Mouse (Mus musculus): ENCODE results near the gene B4galt1.
"Not testable (repeated sequence)": the region's sequence is repeated elsewhere in the genome, so short reads cannot be mapped to it uniquely, and the experiment has no call there.

The B4galt1 gene

DNA sequence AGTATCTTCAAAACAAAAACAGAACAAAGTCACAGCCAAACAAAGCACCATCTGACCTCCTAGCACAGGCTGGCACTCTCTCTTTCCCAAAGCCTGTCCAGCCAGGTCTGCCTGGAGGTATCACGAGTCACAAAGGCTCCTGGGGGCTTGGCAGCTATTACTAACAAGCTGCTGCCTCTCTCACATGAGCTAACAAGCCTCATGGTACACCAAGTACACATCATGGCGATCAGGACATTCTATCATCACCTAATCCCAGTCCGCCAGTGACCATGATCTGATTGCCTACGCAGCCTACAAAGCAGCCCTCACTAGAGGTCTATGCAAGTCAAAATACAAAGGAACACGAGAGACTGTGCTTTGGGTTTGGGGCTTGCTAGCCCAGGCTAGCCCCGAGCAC, 34.7 kb downstream of the B4galt1 start:
- no peak for DNase-seq (ENCODE audit: low spot score in 2 of 2)

DNA sequence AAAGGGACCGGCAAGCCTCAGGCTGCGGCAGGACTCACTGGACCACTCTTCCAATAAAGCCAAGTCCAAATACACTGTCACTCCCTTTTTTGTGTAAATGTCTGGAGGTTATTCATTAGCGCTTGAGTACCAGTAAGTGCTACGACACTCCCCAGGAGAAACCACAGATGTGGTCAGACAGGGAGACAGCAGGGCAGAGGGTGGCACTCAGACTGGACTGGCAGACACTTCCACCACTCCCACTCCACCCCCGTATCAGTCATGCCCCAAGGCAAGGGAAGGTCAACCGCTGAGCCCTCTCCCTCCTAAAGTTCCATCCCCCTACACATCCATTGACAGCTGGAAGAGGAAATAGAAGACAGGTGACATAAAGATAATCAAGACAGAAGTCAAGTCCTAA, 35.4 kb downstream of the B4galt1 start:
- DNase-seq (ENCODE audit: low spot score in 2 of 2): no peak

DNA sequence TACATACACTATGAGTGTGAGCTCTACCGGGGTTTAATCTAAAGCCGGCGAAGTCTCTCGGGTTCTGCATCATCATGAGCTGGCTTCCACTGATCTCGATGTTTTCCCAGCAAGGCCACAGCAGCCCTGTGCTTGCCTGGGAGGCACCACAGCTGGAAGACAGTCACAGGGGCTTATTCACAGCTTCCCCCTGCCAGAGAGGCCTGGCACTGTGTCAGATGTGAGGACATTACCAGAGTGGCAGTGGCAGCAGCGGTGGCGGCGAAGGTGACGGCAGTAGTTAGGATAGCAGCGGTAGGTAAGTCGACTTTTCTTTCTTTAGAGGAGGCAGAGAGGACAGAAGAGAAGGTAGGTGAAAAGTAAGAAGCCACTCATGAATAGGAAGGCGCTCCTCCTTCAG, 35.9 kb downstream of the B4galt1 start:
- no peak for DNase-seq (ENCODE audit: low spot score in 2 of 2)

DNA sequence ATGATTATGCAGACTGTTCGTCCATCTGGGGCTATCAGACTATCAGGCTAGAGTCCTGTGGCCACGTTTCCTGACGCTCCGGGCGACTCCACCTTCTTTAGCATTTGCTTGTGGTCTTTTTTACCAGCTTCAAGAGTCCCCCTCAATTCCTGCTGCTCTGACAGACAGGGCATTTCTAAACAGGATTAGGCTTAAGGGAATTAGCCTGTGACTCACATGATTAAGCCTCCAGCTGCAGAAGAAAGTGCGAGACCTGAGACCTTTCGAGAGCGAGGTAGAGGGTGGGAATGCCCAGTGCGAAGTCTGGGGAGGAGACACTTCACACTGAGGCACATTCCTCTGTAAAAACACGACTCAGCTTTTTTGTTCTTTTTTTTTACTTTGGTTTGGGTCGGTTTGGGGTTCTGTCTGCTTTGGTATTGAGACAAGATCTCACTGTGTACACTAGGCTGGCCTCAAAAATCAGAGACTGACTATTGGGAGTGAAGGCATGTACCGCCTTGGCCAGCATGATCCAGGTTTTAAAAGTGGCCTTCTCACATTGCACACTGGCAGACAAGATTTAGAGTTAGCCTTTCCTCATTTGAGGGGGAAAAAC, 37.9 kb downstream of the B4galt1 start:
- no peak for DNase-seq (ENCODE audit: low spot score in 2 of 2)

DNA sequence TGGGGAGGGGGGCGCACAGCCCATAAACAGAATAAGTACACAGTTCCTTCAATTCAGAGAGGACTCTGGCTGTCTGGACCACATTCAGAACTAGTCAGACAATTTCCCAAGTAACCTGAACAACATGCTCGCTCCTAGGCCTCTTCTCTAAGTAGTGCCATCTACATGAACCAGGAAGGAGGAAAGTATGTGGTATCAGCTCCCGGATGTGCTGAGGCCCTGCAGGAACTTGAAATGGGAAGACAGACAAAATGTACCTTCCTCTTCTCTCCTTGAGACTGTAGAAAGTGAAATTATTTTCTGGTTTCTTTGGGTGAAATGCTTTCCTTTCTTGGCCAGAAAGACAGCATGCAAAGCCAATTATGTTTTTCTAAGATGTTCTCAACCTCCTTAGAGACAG, 38.7 kb downstream of the B4galt1 start:
- no peak for DNase-seq (ENCODE audit: low spot score in 2 of 2)

DNA sequence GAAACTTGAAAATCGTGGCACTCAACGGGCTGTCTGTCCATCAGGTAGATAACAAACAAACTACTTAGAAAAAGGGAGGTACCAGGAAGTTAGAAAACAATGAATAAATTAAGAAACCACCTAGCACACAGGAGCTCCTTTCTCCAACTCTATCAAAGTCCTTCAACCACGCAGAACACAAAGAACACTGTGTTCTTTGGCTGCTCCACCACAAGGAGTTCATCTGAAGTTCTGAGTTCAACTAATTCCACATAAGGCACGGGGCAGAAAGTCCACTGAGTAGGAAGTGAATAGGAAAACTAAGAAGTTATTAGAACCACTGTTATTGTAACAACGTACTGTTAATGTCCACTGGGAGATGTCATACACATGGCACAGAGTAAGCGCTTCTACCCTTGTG, 39.4 kb downstream of the B4galt1 start:
- DNase-seq (ENCODE audit: low spot score in 2 of 2): no peak

DNA sequence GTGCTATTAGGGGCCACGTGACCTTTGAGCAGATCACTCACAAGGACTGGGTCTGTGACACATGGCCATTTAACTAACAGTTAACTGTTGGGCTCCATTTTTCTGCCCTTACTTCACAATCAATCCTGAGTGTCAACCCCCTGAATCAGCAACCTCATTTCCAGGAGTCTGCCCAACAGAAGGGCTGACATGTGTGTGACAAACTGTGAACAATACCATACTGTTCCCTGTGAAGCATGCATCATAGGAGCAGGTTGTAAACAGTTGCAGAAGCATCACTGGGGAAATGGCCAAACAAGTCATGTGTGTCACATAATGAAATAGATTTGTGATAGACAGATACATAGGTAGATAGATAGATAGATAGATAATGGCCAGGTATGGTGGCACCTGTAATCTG, 40.9 kb downstream of the B4galt1 start:
- no peak for DNase-seq (ENCODE audit: low spot score in 2 of 2)

DNA sequence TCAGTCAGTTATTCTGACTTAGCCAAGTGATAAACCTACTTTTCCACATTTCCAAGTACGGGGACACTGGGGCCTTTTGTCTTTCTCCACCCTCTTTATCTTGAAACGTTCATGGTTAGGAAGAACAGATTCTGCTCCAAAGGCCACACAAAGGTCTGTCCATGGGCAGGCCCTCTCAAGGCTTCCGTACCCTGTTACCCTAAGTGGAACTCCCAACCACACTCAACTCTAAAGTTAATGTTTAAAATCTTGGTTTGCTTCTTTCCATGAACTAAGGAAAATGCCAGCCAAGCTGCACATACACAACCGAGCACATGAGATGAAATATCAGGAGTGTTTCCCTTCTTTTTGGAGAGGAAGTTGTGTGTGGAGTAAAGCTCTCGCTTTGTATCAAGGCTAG, 43.3 kb downstream of the B4galt1 start:
- no peak for DNase-seq (ENCODE audit: low spot score in 2 of 2)

DNA sequence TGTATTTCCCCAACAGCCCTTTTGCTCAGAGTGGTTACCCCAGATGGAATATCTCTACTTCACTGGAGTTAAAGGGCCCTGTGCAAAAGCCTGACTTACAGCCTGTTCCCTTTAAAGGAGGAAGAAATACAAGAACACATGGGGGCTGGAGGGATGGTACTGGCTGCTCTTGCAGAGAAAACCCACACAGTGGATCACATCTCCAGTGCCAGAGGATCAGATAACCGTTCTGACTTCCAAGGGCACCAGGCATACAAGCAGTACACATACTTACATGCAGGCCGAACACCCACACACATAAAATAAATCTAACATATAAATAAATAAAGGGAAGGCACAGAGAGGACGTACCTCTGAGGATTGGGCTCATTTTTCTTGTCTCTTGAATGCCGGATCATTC, 46.4 kb downstream of the B4galt1 start:
- DNase-seq (ENCODE audit: low spot score in 2 of 2): no peak

DNA sequence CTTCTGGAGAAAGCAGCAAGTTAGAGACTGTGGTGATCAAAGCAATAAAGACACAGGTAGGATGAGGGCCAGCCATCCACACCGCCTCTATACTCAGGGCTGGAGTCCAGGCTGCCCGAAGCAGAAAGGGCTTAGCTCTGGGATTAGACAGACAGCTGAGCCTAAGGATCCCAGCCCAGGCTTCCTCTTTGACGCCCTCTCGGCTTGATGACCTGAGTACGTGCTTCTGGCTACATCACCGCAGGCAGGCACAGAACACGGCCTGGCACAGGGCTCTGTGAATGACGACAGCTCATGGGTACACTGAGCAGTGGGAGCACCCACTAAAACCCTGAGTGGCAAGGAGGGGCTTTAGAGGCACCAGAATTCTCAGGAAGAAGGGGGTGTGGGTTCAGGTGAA, 48.4 kb downstream of the B4galt1 start:
- DNase-seq (ENCODE audit: low spot score in 2 of 2): no peak

DNA sequence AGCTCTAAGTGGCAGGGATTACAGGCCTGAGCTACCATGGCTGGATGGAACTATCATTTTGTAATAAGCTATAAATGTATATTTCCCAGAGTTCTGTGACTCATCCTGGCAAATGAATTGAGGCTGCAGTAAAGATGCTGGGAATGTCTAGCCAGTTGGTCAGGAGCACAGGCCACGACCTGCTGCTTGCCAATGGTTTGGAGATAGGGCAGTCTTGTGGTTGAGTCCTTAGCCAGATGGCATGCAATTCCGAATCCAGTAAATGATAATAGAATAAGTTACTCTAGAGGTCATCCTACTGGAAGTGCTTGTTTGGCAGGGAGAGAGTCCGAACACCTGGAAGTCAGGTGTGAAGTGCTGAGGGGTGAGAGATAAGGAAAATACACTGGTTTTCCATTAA, 51.0 kb downstream of the B4galt1 start:
- no peak for DNase-seq (ENCODE audit: low spot score in 2 of 2)

DNA sequence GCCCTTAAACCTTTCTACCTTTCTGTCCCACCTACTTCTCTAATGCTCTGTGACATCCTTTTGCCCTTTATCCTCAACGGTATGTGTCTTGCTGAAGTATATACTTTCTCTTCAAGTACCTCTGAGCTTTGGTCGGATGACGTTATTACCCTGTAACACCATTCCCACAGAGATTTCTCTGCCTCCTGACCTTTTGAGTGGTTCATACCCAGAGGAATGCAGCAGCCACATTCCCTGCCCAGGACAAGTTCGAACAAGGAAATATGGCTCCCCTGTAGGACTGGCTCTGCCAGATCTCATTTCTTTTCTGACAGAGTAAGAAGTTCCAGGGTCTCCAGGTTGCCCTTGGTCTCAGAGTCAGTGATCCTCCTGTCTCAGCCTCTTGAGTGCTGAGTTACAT, 51.9 kb downstream of the B4galt1 start:
- no peak for DNase-seq (ENCODE audit: low spot score in 2 of 2)

DNA sequence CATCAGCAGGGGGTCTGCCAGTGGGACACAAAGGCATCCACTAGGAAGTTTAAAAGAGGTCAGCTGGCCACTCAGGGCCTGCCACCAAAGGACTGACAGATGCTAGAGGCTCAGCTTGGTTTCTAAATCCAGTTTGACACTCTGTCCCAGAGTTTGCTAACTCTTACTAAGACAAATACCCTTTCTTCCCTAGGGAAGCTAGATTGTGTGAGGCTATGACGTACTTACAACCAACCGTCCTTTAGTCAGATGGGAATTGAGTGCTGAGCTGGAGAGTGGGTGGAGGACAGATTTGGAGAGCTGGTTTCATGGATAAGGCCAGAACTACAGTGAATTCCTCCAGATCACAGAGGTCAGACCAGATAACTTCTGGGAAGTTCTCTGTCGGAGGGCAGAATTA, 52.9 kb downstream of the B4galt1 start:
- no peak for DNase-seq (ENCODE audit: low spot score in 2 of 2)

DNA sequence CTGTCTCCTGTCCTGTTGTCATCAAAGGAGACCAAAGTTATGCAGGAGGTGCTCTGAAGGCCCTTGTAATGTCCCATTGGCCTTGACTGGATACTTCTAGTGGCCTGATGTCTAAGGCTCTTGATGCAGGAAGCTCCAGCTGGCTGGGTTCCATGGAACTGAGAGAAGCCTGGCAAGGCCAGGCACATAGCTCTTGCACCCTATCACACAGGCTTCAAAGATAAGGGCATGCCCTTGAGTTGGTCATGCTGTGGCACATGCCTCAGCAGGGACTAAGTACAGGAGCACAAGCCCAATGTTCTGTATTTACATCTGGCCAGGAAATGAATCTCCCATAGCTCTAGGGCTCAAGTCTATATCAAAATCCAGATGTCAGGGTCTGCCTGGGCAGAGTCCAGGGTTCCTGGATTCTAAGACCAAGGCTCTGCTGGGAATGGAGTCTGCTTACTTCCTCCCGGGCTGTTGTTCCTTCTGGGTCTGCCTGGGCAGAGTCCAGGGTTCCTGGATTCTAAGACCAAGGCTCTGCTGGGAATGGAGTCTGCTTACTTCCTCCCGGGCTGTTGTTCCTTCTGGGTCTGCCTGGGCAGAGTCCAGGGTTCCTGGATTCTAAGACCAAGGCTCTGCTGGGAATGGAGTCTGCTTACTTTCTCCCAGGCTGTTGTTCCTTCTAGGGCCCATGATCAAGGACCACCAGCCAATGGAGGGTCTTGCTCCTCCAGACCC, 54.8 kb downstream of the B4galt1 start:
- not testable (repeated sequence) for DNase-seq (ENCODE audit: low spot score in 2 of 2)

DNA sequence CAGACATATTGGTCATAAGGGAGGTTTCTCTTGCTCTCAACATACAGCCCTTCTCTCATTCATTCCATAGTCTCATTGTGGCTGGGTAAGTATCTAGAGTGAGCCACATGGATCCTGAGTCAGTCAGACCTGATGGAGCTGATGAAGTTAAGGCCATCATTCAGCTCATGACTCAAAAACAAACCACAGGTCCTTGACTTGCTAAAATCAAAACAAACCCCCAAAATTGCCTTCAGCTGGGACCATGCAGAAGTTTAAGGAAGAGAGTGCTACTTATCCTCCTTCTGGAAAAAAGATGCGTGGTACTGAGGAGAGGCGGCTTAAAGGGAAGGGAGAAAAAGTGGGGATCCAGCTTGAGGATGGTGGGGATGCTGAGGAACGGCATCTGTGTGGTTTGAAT, 58.0 kb downstream of the B4galt1 start:
- no peak for DNase-seq (ENCODE audit: low spot score in 2 of 2)

DNA sequence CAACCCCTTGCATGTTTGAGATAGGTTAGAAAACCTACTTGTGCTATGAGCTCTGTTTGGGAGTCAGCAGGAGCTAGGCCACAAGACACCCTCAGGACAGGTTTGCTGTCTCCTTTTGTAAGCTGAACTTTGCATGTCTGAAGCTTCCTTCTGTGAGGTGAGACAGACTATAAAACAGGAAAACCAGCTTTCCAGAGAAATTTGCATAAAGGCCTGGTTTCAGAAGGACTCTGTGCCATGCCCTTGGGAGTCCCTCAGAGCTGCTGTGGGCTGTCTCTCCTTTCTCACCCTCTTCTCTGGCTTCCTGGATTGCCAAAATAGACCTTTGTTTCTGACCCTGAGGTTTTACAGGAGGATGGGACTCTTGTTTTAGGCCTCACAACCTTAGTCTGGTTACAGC, 59.5 kb downstream of the B4galt1 start:
- no peak for DNase-seq (ENCODE audit: low spot score in 2 of 2)

DNA sequence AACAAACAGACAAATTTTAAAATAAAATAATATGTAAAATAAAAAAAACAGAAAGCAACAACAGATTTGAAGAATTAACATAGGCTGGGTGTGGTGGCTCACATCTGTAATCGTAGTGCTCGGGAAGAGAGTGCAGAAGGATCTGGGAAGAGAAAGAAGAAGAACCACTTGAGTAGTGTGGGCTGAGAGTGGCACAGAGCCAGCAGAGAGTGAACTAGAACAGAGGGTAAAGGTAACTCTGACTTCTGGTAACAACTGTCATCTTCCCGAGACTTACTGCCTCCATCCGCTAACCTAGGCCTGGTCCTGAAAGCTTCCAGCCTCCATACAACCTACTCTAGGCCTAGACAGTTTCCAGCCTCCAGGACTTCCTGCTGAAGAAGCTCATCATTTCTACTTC, 62.6 kb downstream of the B4galt1 start:
- no peak for DNase-seq (ENCODE audit: low spot score in 2 of 2)

DNA sequence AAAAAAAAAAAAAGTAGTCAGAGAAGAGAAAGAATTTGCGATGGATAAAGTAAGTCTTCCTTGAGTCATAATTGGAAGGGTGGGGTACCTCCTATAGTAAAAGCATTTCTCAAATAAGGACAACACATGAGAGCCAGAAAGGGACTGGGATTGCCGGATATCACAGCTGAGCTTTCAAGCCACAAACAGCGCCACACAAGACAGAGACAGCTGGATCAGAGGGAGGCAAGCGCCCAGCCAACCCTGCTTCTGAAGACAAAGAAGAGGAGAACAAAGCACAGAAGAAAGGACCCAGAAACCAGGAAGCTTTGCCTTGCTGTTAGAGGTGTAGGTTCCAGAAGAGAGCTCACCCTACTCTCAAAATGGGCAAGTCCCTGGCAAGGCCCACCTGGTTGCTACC, 67.2 kb downstream of the B4galt1 start:
- DNase-seq (ENCODE audit: low spot score in 2 of 2): no peak

DNA sequence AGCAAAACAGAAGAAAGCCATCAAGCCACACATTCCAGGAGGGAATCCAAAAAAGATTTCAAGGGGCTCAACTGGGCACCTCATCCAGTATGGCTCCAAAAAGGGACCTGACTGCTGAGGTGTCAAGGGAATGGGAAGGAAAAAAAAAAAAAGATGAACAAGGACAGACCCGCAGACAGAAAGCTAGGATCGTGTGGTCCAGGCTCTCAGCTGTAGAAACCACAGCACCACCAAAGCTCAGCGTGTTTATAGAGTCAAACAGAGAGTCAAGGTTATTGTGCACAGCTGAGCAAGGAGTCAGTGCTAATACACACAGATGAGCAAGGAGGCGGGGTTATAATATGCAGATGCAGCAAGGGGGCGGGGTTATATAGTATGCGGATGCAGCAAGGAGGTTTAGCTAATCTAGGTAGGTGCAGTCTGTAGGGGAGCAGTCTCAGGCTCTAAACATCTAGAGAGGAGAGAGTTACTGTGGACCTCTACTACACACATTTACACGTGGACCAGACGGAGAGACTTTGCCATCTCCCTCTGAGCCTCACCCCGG, 68.1 kb downstream of the B4galt1 start:
- no peak for DNase-seq (ENCODE audit: low spot score in 2 of 2)

DNA sequence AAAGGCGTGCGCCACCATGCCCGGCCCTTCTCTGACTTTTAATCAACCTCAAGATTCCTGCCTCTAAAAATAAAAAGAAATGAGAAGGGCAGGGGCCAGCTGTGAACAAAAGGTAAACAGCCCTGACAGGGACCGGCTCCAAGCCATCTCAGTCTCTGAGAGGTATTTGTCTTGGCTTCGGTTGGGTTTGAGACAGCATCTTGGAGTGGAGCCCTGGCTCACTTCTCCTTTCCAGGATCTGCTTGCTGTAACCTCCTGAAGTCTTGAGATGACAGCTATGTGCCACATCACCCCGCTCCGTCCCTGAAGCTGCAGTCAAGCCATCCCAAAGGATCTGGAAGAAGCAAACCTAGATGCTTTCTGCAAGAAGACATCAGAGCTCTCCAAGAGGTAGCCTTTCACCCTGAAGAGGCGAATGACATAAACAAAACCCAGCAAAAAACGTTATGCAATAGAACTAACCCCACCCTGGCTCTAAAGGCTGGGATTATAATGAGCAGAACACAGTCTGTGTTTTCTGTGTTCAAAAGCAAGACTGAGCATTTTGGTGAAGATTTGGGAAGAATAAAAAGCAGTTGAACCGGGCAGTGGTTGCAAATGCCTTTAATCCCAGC, 69.1 kb downstream of the B4galt1 start:
- DNase-seq (ENCODE audit: low spot score in 2 of 2): no peak

DNA sequence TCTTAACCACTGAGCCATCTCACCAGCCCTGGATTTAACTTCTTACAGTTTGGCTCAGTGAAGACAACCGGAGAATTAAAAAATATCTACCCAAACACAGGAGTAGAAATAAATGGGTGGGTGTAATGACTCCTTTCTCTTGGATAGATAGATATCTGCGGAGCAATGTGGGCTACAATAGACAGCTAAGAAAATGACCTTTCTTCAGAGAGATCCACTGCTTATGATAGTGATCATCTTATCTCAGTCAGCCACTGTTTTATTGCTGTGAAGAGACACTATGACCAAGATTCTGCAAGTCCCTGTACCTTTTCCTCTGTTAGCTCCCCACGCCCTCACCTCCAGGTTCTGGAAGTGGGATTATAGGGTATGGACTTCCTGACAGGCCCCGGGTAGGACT, 70.8 kb downstream of the B4galt1 start:
- no peak for DNase-seq (ENCODE audit: low spot score in 2 of 2)

DNA sequence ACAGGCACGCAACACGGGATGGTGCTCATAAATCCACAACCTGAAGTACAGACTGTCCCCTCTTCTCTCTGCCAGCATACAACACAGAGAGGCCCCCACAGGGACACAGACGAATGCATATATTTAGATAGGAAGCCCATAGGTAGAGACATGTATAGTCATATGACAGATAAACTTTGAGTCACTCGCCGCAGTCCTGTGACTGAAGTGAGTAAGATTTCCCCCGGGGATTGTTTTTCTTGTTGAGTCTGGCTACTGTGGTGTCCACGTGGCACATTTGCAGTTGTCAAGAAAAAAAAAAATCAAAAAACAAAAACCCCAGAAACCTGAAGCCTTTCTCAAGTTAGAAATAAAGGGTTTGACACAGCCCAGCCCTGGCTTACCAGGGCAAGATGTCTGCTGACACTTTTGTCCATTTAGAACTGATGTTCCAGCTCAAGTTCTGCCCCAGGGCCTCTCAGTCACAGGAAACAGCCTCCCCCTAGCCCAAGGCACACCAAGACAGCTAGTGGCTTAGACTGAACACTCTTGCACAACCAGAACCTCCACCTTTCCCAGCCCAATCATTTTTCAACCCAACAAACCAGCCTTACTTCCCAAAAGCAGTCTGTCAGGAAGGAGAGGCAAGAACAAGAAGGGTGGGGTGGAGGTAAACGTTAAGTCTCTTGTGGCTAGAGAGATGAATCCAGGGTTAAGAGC, 71.9 kb downstream of the B4galt1 start:
- DNase-seq (ENCODE audit: low spot score in 2 of 2): no peak

DNA sequence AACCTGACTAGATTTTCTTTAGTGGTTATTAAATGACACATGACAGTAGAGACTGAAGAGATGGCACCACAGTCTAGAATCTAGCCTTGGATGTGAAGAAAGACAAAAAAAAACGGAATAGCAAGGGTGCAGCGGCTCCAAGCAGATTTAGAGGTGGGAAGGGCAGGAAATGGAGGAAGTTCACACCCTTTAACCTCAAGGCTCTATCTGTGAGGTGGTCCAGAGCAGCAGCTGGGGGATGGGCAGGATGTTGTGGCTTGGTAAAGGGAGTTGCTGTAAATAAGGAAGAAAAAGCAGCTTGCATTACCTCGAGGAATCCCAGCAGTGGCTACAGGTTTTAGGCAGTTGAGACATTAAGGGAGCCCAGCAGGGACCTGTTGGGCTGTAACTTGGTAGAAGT, 72.7 kb downstream of the B4galt1 start:
- DNase-seq (ENCODE audit: low spot score in 2 of 2): no peak

All from right cerebral cortex, postnatal 36 days (tissue).